Mouse (Mus musculus) skeletal muscle tissue, adult 2 months (tissue): ENCODE data around the gene March4.

Experiments used
- DNase-seq: peaks from one replicate; pipeline ENCODE4 v3.0.0-alpha.2; 2012; ENCODE audit warnings: low read depth, low spot score

Gene March4

DNA sequence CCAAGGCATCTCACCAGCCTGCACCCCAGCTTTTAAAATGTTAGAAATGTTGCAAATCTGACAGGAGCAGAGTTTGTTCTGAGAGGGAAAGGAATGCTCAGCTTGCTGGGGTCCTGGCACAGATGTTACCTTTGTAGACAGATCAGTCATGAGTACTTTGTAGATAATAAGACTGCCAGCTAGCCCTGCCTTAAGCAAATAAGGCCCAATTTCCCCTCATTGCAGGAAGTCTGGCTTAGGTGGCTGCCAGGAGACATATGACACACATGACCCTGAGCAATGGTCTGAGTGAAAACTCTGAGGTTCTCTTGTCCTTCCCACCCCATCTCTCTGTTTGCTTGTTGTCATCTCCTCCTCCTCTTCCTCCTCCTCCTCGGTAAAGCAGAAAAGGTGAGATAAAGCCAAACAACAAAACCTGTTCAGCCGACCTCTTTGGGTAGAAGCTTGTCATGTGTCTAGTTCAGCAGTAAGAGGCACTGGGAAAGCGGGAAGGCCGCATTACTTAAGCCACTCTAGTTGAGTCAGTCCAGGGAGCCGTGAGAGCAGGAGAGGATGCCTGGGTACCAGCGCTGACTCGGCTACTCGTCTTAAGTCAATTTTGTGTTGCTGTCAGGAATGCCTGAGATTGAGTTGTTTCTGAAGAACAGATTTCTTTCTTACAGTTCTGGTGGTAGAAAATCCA is 136.9 kb downstream of the March4 start:
- DNase-seq, result no peak

- DNase-seq, result no peak
These were observed 146.3 kb downstream of the March4 start for GRCm38 (mm10) chr1:72390420-72390819.

- DNase-seq, result no peak
These were observed 153.1 kb downstream of the March4 start for GRCm38 (mm10) chr1:72383651-72384050.

GRCm38 (mm10) chr1:72383056-72383455 is 153.7 kb downstream of the March4 start:
- no peak for DNase-seq

DNA sequence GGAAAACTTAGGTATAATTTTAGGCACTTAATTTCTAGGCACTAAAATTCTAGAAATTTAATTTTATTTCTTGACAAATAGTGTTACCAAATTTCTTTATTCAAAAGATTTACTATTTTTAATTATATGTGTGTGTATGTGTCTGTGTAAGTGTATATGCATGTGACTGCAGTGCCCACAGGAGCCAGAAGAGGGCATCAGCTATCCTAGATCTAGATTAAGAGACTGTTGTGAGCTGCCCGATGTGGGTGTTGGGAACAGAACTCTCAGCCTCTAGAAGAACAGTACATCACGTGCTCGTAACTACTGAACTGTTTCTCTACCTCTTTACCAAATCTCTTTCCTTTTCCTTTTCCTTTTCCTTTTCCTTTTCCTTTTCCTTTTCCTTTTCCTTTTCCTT is 156.2 kb downstream of the March4 start:
- DNase-seq, result no peak

DNA sequence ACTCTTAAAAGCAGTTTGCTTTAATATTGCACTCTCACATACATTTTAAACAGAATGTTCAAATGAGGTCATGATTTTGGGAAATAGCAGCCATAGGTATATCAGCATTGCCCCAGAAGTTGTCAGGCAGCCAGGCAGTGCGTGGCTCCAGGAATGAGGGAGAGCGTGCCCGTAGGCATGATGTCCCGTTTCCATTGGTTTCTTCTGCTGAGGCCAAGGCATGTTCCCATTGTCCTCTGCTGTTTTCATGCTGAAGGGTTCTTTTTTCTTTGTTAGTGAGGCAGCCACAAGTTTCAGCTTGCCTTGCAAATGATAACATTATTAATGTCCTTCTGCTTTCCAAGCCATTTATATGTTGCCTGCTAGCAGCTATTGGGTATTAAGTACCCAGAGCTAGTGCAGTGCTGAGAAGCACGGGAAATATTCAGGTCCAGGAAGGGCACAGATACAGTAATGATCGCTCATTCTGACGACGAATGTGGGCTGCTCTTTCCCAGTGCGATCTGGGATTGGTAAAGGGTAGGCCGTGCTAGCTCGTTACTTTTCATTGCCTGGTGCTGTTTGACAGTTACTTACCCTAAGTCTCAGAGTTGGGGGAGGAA is 156.9 kb downstream of the March4 start:
- no peak for DNase-seq

DNA sequence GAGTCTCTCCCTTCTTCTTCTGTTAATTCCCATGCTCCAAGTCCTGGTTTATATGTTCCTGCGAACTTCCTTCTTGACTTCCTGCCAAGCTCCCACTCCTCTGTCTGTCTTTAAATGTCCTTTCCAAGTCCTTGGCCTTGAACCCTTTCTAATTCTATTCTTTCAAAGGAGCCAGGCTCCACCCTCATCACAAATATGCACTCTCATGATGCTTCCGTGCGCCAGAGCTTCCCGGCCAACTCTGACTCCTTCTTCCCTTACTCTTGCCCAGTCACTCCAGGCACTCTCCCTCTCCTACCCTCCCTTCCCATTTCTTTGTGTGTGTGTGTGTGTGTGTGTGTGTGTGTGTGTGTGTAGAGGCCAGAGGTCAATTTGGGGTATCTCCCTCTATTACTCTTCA is 158.6 kb downstream of the March4 start:
- no peak for DNase-seq
